Mouse (Mus musculus) ovary, postnatal 10 days (tissue): ENCODE measurements around the gene Akap4.

Source experiments
- DNase-seq: peaks from one replicate; pipeline ENCODE4 v3.0.0; 2022; ENCODE audit warnings: low spot score

Gene Akap4

DNA sequence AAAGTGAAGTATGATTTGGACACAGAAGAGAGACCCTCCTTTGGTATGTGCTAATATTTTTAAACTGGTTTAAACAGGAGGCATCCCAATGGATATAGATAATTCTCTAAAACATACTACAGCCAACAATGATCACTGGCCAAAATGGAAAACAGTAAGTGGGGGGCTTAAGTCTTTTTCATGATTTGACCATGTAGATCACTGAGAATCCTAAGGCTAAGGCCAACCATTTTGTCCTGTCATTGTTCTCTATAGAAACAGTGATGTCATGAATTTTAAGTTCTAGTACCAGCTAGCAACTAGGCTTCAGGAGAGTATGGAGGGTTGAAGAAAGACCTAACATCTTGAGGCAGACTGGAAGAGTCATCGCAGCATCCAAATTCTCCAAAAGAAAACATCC lies at the start of gene Akap4:
Gene Akap4, plus strand, starts transcription at position 301 of the 400 bp plus-strand sequence.
- DNase-seq, result no peak

DNA sequence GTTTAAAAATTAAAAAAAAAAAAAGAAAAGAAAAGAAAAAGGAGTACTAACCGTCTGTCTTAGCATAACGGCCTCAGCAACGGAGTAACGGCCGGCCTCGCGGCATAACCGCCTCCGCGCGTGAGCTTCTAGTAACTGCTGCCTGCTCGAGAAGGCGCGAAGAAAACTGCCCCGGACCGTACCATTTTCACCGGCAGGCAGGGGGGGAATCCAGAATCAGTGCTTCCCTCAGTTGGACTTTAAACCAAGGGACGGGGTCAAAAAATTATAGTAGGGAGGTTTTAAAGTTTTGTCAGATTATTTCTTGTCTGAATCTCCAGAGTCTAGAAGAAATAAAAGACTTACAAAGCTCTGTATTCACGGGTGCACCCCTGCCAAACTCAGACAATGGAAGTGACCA lies 25.8 kb upstream of the Akap4 start, which contains the start of gene Ccnb3:
Gene Ccnb3, minus strand, starts transcription at position 101 of the 400 bp plus-strand sequence.
- no peak for DNase-seq

DNA sequence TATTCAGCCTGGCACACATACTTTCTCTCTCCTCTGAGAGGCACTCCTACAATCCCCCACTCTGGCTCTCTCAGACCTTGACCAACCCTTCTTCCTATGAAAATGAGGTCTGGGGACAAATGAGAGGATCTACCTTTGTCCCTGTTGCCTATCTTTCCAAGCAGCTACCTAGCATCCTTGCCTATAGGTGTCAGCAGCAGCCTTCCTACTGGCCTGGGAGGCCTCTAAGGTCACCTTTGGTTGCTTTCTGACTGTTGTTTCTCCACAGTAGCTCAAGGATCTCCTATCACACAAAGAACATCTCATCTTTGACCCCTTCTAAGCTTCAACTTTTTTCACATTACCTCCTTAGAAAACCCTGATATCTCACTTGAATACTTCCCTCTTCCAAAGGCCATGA lies 10.3 kb upstream of the Akap4 start:
- DNase-seq, result no peak

DNA sequence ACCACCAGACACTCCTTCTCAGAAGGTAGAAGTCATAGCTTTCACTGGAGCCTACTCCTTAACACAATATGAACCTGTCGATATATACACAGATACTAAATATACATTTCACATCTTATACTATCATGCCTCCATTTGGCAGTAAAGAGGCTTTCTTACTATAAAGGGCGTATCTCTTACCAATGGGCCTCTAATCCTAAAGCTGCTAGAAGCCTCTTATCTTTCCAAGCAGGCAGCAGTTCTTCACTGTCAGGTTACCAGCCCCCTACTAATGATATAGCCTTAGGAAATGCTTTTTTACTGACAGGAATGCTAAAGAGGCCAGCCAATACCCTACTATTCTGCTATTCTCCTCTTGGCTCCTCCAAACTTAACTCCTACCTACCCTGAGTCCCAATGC lies 9.7 kb upstream of the Akap4 start:
- no peak for DNase-seq

DNA sequence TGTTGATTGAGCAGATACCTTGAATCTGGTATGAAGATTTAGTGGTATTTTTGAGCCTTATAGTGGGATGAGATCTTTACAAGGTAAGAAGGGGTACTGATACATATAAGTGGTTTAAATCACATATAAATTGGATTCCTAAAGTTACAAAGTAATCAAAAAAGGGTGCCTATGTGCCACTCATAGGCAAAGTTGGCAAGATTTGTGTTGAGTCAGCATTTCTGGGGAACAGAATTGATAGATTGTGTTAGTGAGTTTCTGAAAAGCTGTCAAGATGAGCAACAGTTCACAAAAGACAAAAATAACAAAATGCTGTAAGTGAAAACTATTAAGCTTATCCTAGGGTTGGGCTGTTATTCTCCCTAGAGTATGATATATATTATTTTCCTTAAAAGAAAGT lies 3.2 kb upstream of the Akap4 start:
- DNase-seq, result no peak

DNA sequence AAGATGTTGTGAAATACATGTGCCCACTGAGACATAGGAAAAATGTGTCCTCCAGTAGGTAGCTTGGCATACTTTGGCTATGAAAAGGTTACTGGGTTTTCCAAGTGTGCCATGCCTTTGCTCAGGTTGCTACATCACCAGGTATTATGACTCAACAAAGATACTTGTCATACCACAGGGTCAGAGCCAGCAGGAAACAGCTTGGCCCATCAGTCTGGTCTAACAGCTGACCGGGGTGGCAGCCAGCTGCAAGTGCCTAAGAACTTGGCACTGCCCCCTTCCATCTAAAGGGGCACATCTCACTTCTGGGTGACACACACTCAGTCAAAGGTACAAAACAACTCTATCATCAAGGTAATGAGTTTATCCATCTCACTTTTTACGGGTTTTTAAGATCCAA lies 683 bp downstream of the Akap4 start:
- no peak for DNase-seq

DNA sequence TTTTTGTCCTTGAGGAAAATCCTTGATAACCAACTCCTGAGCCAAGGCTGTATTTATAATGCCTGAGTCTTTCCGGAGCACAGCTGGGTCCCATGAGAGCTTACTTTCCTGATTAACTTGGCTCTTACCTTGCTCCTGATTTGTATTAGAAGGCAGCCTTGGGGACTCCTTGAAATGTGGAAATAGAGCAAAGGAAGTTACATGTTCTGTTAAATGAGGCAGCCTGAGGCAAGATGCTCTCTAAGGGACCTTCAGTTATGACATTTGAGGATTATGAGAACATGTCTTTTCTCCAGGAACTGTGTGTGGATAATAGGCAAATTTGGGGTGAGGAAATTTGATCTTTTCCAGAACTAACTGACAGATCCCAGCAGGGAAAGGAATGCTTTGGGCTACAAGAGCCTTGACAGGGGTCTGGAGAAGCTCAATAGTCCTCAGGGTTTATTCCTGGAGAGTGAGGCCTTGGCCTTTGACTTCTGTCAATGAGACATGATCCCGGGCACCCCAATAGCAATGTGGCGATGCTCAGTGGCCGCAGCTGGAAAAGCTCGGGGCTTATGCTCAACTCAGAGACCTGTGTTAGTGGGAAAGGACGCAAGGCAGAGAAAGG lies 12.6 kb downstream of the Akap4 start:
- no peak for DNase-seq

DNA sequence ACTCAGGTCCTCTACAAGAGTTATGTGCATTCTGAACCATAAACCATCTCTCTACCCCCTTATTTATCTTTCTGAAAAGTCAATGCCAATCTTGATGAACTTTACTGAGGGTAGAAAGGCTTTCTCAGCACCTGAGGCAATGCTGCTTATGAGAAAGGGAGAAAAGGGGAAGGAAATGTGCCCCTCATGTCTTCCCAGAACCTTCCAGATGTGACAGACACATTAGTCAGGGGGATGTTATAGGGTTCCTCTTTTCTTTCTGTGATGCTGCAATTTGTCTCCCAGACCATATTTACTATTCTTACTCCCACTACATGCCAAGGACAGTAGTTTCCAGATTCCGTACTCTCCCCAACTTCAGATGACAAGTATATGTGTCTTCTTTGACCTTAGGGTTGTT lies 18.6 kb downstream of the Akap4 start:
- DNase-seq, result no peak

DNA sequence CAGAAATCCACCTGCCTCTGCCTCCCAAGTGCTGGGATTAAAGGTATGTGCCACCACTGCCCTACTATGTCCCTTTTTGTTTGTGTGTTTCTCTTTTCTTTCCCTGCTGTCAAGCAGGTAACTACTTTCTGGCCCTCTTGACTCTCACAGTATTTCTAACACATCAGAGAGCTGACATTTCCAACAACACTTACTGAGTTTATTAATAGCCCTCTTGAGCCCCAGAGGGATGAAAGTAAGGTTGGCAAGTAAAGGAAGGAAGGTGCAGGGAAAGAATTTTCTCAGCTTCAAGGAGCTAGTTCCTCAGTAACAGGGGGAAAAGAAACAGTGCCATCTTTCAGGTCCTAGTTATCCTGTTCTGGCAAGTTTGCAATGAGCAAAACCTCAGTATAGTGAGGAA lies 23.0 kb downstream of the Akap4 start:
- no peak for DNase-seq

DNA sequence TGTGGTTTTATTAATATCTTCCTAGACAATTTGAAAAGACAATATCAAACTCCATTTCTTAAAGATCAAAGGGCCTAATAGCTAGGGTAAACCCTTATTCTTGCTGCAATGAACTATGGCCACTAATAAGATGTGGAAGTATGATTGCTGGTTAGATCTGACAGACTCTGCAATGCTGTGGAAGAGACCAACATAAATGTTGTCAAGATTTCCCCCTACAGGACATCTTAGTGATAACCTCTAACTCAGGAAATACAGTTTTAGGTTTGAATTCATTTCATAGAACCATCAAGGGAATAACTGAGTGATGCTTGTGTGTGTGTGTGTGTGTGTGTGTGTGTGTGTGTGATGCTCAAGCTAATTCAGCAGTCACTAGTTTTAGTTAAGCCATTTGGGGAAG lies 35.0 kb downstream of the Akap4 start:
- no peak for DNase-seq

DNA sequence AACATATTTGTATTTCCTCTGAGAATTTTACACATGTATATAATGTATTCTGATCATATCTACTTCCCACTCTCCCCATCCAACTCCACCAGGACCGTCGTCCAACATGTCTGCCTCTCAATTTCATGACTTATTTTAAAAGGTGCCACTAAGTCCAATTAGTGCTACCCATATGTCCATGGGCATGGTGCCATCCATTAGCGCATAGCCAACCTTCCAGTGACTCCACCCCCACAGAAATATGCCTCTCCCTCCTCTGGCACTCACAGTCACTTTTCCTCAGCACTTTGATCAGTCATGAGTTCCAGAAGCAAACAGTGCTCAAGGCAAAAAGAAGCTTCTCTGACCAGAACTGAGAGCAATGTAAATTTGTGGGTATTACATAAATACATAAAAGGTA lies 47.6 kb downstream of the Akap4 start:
- no peak for DNase-seq

DNA sequence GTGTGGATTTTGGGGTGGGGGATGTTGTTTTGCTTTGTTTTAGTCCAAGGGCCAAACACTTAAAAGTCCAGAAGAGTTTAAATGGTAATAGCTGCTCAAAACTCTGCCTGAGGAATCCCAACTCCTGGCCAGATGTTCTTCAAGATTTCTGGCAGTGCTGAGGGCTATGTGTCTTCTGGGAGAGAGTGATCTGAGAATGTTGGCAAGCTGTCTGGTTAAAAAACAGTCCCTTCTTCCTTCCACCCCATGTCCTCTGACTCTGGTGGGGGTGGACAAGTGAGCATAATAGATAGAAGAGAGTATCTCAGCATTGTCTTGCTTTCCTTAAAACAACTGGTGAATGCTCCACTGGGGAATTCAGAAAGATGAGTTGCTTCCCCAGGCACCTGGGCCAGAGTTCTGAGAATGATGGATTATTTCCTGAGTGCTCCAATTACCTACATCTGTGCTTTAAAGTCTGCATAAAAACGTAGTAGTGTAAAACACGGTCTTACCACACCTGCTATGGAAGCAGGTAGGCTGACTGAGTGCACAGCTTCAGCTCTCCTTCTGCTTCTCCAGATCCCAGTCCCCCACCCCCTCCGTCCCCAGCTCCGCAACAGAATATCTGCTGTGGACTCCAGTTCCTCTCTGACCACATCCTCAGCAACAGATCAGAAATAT lies 54.4 kb downstream of the Akap4 start:
- no peak for DNase-seq
